Mouse (Mus musculus) cerebellum, adult (tissue): ENCODE data around the gene Sertad2.
A peak's percentile ranks its signal among the peaks of the same experiment; 100 is the strongest.

Experiments used
- ATAC-seq: cut with Nextera tagmentation; 2 replicates; pipeline ENCODE4 v1.9.2; 2017; ENCODE audit warnings: mild to moderate bottlenecking, moderate library complexity, mixed read lengths; ENCODE audit not compliant: insufficient number of reproducible peaks, low FRiP score, low TSS enrichment

The Sertad2 gene

GRCm38 (mm10) chr11:20592010-20592409 lies 49.0 kb downstream of the Sertad2 start:
- ATAC-seq = no peak

DNA sequence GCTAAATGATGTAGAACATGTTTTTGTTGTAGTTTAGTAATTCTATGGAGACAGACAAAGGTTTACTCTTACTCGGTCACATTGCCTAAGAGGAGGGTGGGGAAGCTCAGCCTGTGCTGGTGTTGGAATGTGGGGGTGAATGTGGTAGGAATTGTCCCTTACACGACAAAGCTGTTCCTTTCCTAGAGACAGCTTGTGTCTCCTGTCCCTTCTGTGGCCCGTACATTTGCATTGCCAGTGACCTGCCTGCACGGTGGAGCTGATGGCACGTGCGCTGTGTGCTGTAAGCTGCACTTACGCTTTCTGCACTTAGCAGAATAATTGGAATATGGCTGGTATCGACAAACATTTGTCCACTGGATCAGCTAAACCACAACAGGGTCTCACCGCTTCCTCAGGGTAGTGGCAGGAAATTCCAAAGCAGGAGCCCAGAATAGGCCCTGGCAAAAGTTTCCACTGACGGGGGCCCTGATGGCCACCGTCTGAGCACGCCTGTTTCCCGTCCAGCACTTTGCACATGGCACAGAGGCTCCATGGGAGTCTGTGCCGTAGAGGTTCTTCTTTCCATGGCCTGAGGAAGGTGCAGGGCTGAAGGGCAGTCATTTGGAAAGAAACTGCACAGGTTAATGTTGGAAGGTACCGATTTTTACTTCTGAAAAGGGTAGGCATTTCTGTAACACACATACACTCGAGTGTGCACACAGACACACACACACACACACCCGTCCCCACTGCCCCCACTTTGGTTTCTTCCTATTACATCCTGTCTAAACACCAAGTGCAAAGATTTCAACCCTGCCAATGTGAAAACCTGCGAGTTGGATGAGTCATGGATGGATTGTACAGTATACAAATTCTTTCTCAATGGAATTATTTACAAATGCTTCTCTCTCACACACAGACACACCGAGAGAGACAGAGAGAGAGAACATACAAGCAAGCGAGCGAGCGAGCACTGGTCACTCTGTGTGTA lies 51.5 kb downstream of the Sertad2 start:
- no peak for ATAC-seq

DNA sequence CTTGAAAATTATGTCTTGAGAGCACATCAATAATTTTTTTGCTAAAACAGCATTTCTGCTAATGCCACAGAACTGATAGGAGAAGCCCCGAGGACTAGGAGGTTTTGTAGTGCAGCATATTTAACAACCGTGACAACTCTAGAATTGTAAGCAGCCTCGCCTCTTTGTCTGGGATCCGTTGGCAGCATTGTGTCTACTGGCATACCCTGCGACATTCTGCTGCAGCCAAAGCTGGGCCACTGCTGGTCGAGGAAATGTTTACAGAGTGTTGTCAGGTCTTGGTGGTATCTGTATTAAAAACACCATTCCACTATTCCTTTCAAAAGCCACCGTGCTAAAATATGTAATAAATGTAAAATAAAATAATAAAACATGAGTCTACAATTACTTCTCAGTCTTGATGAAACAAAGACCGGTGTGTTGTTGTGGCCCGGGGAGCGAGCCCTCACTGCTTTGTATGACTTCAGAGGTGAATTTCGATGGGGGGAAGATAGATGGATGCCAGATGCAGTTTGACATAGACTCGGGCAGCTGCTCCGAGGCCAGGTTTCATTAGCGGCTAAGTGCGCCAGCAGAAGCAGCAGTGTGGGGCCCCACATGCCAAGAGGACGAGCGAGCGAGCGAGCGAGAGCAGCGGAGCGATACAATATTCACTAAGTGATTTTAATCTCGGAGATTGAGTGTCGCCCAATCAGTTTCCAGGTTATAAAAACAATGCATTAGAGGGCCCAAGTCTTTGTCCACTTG lies 60.2 kb downstream of the Sertad2 start:
- ATAC-seq = no peak

- ATAC-seq = no peak
Observed at GRCm38 (mm10) chr11:20604119-20604518, 61.1 kb downstream of the Sertad2 start.

GRCm38 (mm10) chr11:20605613-20606012 lies 62.6 kb downstream of the Sertad2 start:
- no peak for ATAC-seq

GRCm38 (mm10) chr11:20608442-20608841 lies 65.4 kb downstream of the Sertad2 start:
- no peak for ATAC-seq

DNA sequence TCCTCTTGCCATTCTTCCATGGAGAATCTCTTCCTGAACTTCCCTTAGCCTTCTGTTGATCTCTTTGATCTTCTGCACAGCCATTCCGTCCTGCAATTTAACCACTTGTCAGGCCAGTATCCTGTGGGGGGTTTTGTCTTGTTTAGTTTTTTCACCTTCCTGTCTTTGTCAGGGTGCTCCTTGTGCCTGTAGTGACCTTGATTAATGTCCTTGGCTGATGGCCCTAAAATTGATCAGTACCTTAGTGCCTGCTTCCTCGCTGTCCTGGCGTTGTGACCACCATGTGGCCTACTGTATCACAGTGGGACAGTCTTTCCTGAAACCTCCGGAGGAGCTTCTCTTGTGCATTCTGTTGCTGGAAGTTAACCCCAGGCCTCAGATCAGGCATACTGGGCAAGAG lies 70.2 kb downstream of the Sertad2 start:
- ATAC-seq = no peak

DNA sequence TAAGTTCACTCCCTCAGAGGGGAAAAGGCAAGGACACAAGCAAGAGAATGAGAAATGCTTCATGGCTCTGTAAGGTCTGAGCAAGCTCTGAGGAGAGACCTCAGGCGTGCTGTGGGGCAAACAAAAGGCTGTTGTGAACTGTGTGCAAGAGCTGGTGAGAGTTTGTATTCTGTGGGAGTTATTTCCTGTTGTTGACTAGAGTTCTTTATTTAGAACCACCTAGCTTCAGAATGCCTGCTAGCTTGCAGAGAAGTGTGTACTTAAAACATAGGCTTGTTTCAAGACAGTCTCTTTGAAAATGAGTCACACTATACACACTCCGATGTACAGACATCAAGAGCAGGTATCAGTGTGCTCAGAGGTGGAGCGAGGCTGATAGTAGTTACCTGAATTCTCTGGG lies 73.0 kb downstream of the Sertad2 start:
- no peak for ATAC-seq

- ATAC-seq = no peak
Observed at GRCm38 (mm10) chr11:20627146-20627545, 84.1 kb downstream of the Sertad2 start.

GRCm38 (mm10) chr11:20628216-20628615 lies 85.2 kb downstream of the Sertad2 start:
- ATAC-seq = no peak

GRCm38 (mm10) chr11:20629700-20630099 lies 86.6 kb downstream of the Sertad2 start:
- no peak for ATAC-seq

- ATAC-seq = peak; percentile 90
Observed at GRCm38 (mm10) chr11:20631026-20631940, 88.2 kb downstream of the Sertad2 start.

- peak; percentile 90 for ATAC-seq
Observed at GRCm38 (mm10) chr11:20631941-20632618, 89.0 kb downstream of the Sertad2 start.

DNA sequence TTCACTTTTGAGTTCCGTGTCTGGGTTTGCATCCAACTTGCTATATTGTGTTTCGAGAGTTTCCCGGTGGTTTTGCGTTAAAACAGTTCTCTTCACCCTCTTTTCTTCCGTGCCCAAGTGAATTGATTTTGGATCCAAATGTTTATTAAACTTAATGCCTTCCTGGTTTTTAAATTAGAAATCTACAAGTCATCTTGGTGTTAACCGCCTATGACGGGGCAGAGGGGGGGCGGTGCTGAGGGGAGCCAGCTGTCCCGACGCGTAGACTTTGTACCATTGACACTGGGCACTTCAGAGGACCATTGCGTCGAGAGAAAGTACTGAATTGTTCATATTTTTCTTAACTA lies 89.5 kb downstream of the Sertad2 start:
- ATAC-seq = no peak

DNA sequence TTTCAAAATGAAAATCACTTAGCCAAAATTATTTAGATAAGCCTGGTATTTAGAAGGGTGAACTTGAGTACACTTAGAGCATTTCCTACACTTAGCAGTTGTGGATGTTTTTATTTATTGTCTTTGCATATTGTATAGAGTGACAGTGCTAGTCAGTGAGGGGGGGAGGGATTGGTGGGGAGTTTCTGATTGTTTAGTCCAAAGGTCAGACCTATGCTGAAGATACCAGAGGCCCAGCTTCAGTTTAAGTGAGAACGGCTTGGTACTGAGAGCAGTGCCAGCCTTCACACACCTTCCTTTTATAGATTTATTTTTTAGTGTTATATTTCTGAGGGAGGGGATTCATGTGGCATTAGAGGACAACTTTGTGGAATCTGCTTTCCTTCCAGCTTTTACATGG lies 91.5 kb downstream of the Sertad2 start:
- no peak for ATAC-seq

GRCm38 (mm10) chr11:20635646-20636045 lies 92.6 kb downstream of the Sertad2 start:
- no peak for ATAC-seq

DNA sequence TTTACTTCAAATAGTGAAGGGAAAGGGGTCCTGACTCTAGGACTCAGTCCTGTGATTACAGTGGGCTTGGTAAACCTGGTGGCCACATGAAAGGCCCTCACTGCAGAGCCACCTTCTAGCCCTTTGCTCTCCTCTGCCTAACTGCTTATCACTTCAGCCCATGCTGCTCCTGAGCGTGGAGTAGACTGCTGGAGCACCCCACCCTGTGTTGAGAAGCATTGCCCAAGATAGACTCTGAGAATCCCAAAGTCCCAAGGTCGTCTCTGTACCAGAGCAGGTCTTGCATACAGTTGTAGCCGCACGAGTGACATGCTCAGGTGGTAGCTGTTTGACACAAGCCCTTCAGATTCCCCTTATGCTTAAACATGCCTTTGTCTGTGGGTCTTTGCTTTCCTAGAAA lies 93.1 kb downstream of the Sertad2 start:
- no peak for ATAC-seq

- no peak for ATAC-seq
Observed at GRCm38 (mm10) chr11:20637060-20637459, 94.0 kb downstream of the Sertad2 start.

- no peak for ATAC-seq
Observed at GRCm38 (mm10) chr11:20638841-20639240, 95.8 kb downstream of the Sertad2 start.

GRCm38 (mm10) chr11:20639918-20640447 lies 96.9 kb downstream of the Sertad2 start:
- no peak for ATAC-seq
